Mouse (Mus musculus): ENCODE measurements around the gene Lypd3. TPM values are rescaled to one million over a fixed set of nuclear protein-coding genes. Genes with fewer than 3 reads are reported as not detected.

Gene Lypd3
- polyA plus RNA-seq, 1 experiment from 2014 or later = 0.73 TPM

DNA sequence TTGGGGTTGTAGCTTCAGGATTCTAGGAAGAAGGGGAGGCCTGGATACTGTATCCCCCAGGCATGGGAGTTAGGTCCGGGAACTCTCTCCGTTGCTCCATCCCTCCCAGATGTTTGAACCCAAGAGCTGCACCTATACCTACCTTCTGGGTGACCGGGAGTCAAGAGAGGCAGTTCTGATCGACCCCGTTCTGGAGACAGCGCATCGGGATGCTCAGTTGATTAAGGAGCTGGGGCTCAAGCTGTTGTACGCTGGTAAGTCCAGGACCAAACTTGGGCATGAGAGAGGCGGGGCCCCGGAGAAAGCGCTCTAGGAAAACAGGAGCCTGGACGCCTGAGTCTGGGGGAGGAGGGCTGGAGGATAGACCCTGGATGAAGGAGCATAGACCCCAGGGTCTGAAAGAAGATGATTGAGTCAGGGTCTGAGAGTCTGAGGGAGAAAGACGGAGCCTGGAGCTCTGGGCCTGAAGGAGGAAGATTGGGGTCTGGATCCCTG, 42.0 kb upstream of the Lypd3 start:
- no peaks in the 10 kb centered on the region for H3K27me3 ChIP-seq (ENCODE audit: control insufficient read depth, insufficient read depth, low read length)
- H3K36me3 ChIP-seq (ENCODE audit: control insufficient read depth, insufficient read depth, low read length) = no peaks in the 10 kb centered on the region
- H3K4me3 ChIP-seq (ENCODE audit: low read depth, low read length) = peak overlapping the region; percentile 61
- ATAC-seq (replicated peaks; ENCODE audit: low FRiP score) = no peak; the same call in 1 of the 2 replicates
- H3K4me2 ChIP-seq (ENCODE audit: low read depth, low read length, severe bottlenecking) = peak overlapping the region; percentile 75
- under 1% methylated on average over 13 of the region's 13 CpGs for WGBS
- H3K9ac ChIP-seq (ENCODE audit: low read length) = peak overlapping the region; percentile 72
- H3K4me1 ChIP-seq (replicated peaks; ENCODE audit: control insufficient read depth, insufficient read depth, low read length) = peaks cover 6% of the 10 kb centered on the region; the same call in 1 of the 2 replicates
- no peak overlapping the region for H3K27ac ChIP-seq (ENCODE audit: low read depth, low read length)
- no peak for DNase-seq (ENCODE audit: low spot score)
- H3K9me3 ChIP-seq (ENCODE audit: control insufficient read depth, low read length) = no peaks in the 10 kb centered on the region

DNA sequence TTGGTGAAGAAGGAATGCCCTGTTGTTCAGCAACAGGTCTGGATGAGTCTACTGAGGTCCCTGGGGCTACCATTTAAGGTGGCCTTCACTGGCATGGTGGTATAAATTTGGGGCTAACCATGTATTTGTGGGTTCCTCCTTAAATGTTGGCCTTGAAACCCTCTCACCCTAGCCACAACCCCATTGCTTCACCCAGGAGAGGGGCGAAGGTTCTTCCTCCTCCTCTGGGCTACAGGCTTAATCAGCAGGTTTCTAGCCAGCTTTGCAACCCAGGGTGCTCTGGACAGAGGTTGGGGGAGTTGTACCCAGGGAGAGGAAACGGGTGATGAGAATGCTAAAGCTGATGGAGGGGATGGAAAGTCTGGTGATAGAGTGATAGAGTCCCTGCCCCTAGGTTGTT, 40.9 kb upstream of the Lypd3 start:
- Histone ChIP-seq H3K36me3 (ENCODE audit: control insufficient read depth, insufficient read depth, low read length) (no peaks in the 10 kb centered on the region), H3K9ac (ENCODE audit: low read length) (no peak overlapping the region), H3K4me2 (ENCODE audit: low read depth, low read length, severe bottlenecking) (no peak overlapping the region), H3K27me3 (ENCODE audit: control insufficient read depth, insufficient read depth, low read length) (no peaks in the 10 kb centered on the region), H3K9me3 (ENCODE audit: control insufficient read depth, low read length) (no peaks in the 10 kb centered on the region), H3K4me3 (ENCODE audit: low read depth, low read length) (no peak overlapping the region), H3K4me1 (replicated peaks; ENCODE audit: control insufficient read depth, insufficient read depth, low read length) (peaks cover 6% of the 10 kb centered on the region; the same call in 1 of the 2 replicates), H3K27ac (ENCODE audit: low read depth, low read length) (no peak overlapping the region)
- WGBS = 66% methylated on average over 2 of the region's 2 CpGs
- ATAC-seq (replicated peaks; ENCODE audit: low FRiP score) (no peak), DNase-seq (ENCODE audit: low spot score) (no peak)

DNA sequence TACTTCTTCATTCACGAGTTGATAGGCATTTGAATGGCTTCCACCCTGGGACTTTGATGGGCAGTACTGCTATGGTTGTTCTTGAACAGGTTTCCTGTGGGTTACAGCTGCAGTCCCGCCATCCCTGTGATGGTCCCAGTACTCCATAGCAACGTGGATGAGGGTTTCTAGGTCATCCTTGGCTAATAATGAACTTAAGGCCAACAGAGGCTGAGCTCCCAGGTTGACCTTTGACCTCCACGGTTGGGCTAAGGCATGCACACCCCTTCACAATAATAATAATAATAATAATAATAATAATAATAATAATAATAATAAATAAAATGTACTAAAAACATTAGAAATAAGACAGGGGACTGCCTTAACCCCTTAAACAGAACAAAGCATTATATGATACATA, 38.2 kb upstream of the Lypd3 start:
- H3K9ac ChIP-seq (ENCODE audit: low read length) = no peak overlapping the region
- no peak for DNase-seq (ENCODE audit: low spot score)
- H3K36me3 ChIP-seq (ENCODE audit: control insufficient read depth, insufficient read depth, low read length) = no peaks in the 10 kb centered on the region
- no peaks in the 10 kb centered on the region for H3K9me3 ChIP-seq (ENCODE audit: control insufficient read depth, low read length)
- no peak overlapping the region for H3K4me2 ChIP-seq (ENCODE audit: low read depth, low read length, severe bottlenecking)
- no peak overlapping the region for H3K27ac ChIP-seq (ENCODE audit: low read depth, low read length)
- ATAC-seq (replicated peaks; ENCODE audit: low FRiP score) = no peak
- H3K4me1 ChIP-seq (replicated peaks; ENCODE audit: control insufficient read depth, insufficient read depth, low read length) = peaks cover 8% of the 10 kb centered on the region; the same call in 1 of the 2 replicates
- H3K4me3 ChIP-seq (ENCODE audit: low read depth, low read length) = no peak overlapping the region
- 68% methylated on average over 4 of the region's 4 CpGs for WGBS
- H3K27me3 ChIP-seq (ENCODE audit: control insufficient read depth, insufficient read depth, low read length) = no peaks in the 10 kb centered on the region

DNA sequence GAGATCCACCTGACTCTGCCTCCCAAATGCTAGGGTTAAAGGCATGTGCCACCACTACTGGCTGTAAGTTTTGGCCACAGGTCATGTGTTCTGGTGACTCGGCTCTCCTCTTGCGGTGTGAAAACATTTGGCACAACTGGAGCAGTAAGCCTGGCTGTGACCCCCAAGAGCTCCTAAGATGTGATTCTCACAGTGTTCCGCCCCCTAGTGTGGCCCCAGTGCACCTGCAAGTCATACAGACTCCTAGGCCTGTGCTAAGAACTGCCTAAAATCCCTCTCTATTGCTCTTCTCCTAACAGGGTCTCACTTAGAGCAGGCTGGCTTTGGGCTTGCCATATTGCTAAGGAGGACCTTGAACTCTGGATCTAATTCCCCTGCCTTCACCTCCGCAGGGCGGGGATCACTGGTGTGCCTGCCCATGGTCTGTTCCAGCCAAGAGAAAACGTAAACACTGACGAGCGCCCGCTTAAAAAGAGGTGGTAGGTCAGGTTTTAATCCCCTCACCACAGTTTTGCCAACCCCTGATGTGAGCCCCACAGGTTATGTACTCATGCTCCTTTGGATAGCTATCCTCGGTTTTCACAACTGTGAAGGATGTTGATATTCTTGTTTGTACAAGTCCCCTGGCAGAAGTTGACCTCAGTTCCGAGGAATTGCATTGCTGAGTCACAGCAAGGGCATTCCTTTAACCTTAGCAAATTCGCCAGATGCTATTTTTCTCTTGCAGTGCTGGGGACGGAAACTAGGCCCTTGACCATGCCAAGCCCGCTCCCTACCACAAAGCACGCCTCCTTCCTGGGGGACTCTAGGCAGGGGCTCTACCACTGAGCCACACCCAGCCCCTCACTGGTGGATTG, 36.9 kb upstream of the Lypd3 start:
- ATAC-seq (replicated peaks; ENCODE audit: low FRiP score) (no peak), DNase-seq (ENCODE audit: low spot score) (no peak)
- H3K4me1 ChIP-seq (replicated peaks; ENCODE audit: control insufficient read depth, insufficient read depth, low read length) = peaks cover 7% of the 10 kb centered on the region; the same call in 1 of the 2 replicates
- no peaks in the 10 kb centered on the region for H3K36me3 ChIP-seq (ENCODE audit: control insufficient read depth, insufficient read depth, low read length)
- H3K4me2 ChIP-seq (ENCODE audit: low read depth, low read length, severe bottlenecking) = no peak overlapping the region
- H3K27ac ChIP-seq (ENCODE audit: low read depth, low read length) = no peak overlapping the region
- H3K4me3 ChIP-seq (ENCODE audit: low read depth, low read length) = no peak overlapping the region
- whole genome bisulfite sequencing = 78% methylated on average over 15 of the region's 15 CpGs
- no peaks in the 10 kb centered on the region for H3K27me3 ChIP-seq (ENCODE audit: control insufficient read depth, insufficient read depth, low read length)
- H3K9ac ChIP-seq (ENCODE audit: low read length) = no peak overlapping the region
- no peaks in the 10 kb centered on the region for H3K9me3 ChIP-seq (ENCODE audit: control insufficient read depth, low read length)

GRCm38 (mm10) chr7:24600941-24601597, 35.3 kb upstream of the Lypd3 start:
- 0 out of 2 replicates have a peak, but pooled peaks cover 2% of the 10 kb centered on the region for H3K4me1 ChIP-seq (replicated peaks; ENCODE audit: control insufficient read depth, insufficient read depth, low read length)
- ATAC-seq (replicated peaks; ENCODE audit: low FRiP score) (peak; percentile 89), DNase-seq (ENCODE audit: low spot score) (peak; percentile 97)
- no peaks in the 10 kb centered on the region for H3K9me3 ChIP-seq (ENCODE audit: control insufficient read depth, low read length)
- H3K27ac ChIP-seq (ENCODE audit: low read depth, low read length) = no peak overlapping the region
- H3K4me3 ChIP-seq (ENCODE audit: low read depth, low read length) = no peak overlapping the region
- no peaks in the 10 kb centered on the region for H3K27me3 ChIP-seq (ENCODE audit: control insufficient read depth, insufficient read depth, low read length)
- no peaks in the 10 kb centered on the region for H3K36me3 ChIP-seq (ENCODE audit: control insufficient read depth, insufficient read depth, low read length)
- WGBS = 9% methylated on average over 13 of the region's 13 CpGs
- H3K9ac ChIP-seq (ENCODE audit: low read length) = no peak overlapping the region; the same call in 1 of the 2 replicates
- H3K4me2 ChIP-seq (ENCODE audit: low read depth, low read length, severe bottlenecking) = peak overlapping the region; percentile 37; the same call in 1 of the 2 replicates

GRCm38 (mm10) chr7:24605561-24605960, 30.8 kb upstream of the Lypd3 start:
- no peak overlapping the region for H3K4me3 ChIP-seq (ENCODE audit: low read depth, low read length)
- ATAC-seq (replicated peaks; ENCODE audit: low FRiP score) (no peak), DNase-seq (ENCODE audit: low spot score) (no peak)
- WGBS = 88% methylated on average over 7 of the region's 7 CpGs
- H3K4me1 ChIP-seq (replicated peaks; ENCODE audit: control insufficient read depth, insufficient read depth, low read length) = peaks cover 6% of the 10 kb centered on the region; the same call in 1 of the 2 replicates
- no peak overlapping the region for H3K27ac ChIP-seq (ENCODE audit: low read depth, low read length)
- no peaks in the 10 kb centered on the region for H3K36me3 ChIP-seq (ENCODE audit: control insufficient read depth, insufficient read depth, low read length)
- H3K9me3 ChIP-seq (ENCODE audit: control insufficient read depth, low read length) = no peaks in the 10 kb centered on the region
- H3K4me2 ChIP-seq (ENCODE audit: low read depth, low read length, severe bottlenecking) = no peak overlapping the region
- H3K27me3 ChIP-seq (ENCODE audit: control insufficient read depth, insufficient read depth, low read length) = peaks cover 11% of the 10 kb centered on the region
- no peak overlapping the region for H3K9ac ChIP-seq (ENCODE audit: low read length)

- H3K9ac ChIP-seq (ENCODE audit: low read length) = no peak overlapping the region
- DNase-seq (ENCODE audit: low spot score) (no peak), ATAC-seq (replicated peaks; ENCODE audit: low FRiP score) (no peak)
- 87% methylated on average over 7 of the region's 7 CpGs for WGBS
- no peaks in the 10 kb centered on the region for H3K9me3 ChIP-seq (ENCODE audit: control insufficient read depth, low read length)
- no peak overlapping the region for H3K4me3 ChIP-seq (ENCODE audit: low read depth, low read length)
- H3K4me1 ChIP-seq (replicated peaks; ENCODE audit: control insufficient read depth, insufficient read depth, low read length) = peaks cover 7% of the 10 kb centered on the region; the same call in 1 of the 2 replicates
- no peak overlapping the region for H3K4me2 ChIP-seq (ENCODE audit: low read depth, low read length, severe bottlenecking)
- peaks cover 15% of the 10 kb centered on the region for H3K27me3 ChIP-seq (ENCODE audit: control insufficient read depth, insufficient read depth, low read length)
- H3K27ac ChIP-seq (ENCODE audit: low read depth, low read length) = no peak overlapping the region
- no peaks in the 10 kb centered on the region for H3K36me3 ChIP-seq (ENCODE audit: control insufficient read depth, insufficient read depth, low read length)
Measured at GRCm38 (mm10) chr7:24606046-24606445, 30.3 kb upstream of the Lypd3 start.

DNA sequence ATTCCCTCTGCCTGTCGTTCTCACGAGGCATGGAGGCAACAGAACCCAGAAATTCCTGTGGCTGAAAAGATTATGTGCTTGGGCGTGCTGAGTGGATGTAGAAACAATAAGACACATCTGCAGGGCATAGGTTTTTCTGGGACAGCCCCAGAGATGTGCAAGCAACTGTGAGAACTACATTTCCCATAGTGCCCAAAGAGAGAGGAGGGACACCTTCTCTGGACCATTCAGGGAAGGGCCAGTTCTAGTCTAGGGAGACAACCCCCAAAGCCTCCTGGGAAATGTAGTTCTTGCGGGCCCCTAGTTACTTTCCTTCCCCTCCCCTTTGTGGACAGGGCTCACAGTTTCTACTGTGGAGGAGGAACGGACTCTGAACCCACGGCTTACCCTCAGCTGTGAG, 28.3 kb upstream of the Lypd3 start:
- ATAC-seq (replicated peaks; ENCODE audit: low FRiP score) = peak; percentile 63
- peaks cover 34% of the 10 kb centered on the region for H3K27me3 ChIP-seq (ENCODE audit: control insufficient read depth, insufficient read depth, low read length)
- no peak overlapping the region for H3K4me3 ChIP-seq (ENCODE audit: low read depth, low read length)
- H3K27ac ChIP-seq (ENCODE audit: low read depth, low read length) = no peak overlapping the region
- no peak overlapping the region for H3K4me2 ChIP-seq (ENCODE audit: low read depth, low read length, severe bottlenecking)
- H3K9ac ChIP-seq (ENCODE audit: low read length) = no peak overlapping the region
- WGBS = 50% methylated on average over 6 of the region's 6 CpGs
- no peaks in the 10 kb centered on the region for H3K9me3 ChIP-seq (ENCODE audit: control insufficient read depth, low read length)
- H3K36me3 ChIP-seq (ENCODE audit: control insufficient read depth, insufficient read depth, low read length) = no peaks in the 10 kb centered on the region
- peaks cover 8% of the 10 kb centered on the region; the same call in 1 of the 2 replicates for H3K4me1 ChIP-seq (replicated peaks; ENCODE audit: control insufficient read depth, insufficient read depth, low read length)
- no peak for DNase-seq (ENCODE audit: low spot score)
